Mouse (Mus musculus): ENCODE measurements around the gene Morc4.

GRCm38 (mm10) chrX:139812636-139813298 lies 58.7 kb downstream of the Morc4 start:
- TF ChIP-seq CTCF (IDR thresholded peaks at IDR 0.05; ENCODE audit: borderline replicate concordance, insufficient read depth, low read length) = no peak
- TF ChIP-seq POLR2A (IDR thresholded peaks at IDR 0.05; ENCODE audit: low read depth, low read length) = no peak
